Mouse (Mus musculus) liver, embryonic 15.5 days (tissue): ENCODE measurements around the gene Foxo3. TPM values are rescaled to one million over a fixed set of nuclear protein-coding genes. Genes with fewer than 3 reads are reported as not detected.

Experiments
- ATAC-seq: fragments of 200-750 bp; cut with Nextera tagmentation; 2 replicates; pipeline ENCODE4 v1.8.0; 2017; ENCODE audit warnings: moderate number of reproducible peaks, mild to moderate bottlenecking, moderate library complexity; ENCODE audit not compliant: insufficient read depth
- H3K27ac ChIP-seq: fragments of 300-500 bp; sonication (generic); replicated peaks from 2 replicates; pipeline ENCODE4 v1.5.1; 2015; ENCODE audit warnings: mild to moderate bottlenecking, inconsistent platforms
- H3K27me3 ChIP-seq: fragments of 300-500 bp; sonication (generic); 2 replicates; pipeline ENCODE4 v1.6.1; 2015; ENCODE audit warnings: mild to moderate bottlenecking, inconsistent platforms
- H3K36me3 ChIP-seq: fragments of 300-500 bp; sonication (generic); replicated peaks from 2 replicates; pipeline ENCODE4 v1.6.1; 2015; ENCODE audit warnings: moderate library complexity, mild to moderate bottlenecking, inconsistent platforms
- H3K4me1 ChIP-seq: fragments of 300-500 bp; sonication (generic); replicated peaks from 2 replicates; pipeline ENCODE4 v1.6.1; 2015; ENCODE audit warnings: inconsistent platforms
- H3K4me2 ChIP-seq: fragments of 300-500 bp; sonication (generic); 2 replicates; pipeline ENCODE4 v1.6.1; 2015; ENCODE audit warnings: moderate library complexity, mild to moderate bottlenecking, inconsistent platforms
- H3K4me3 ChIP-seq: fragments of 300-500 bp; sonication (generic); replicated peaks from 2 replicates; pipeline ENCODE4 v1.5.1; 2015; ENCODE audit warnings: mild to moderate bottlenecking, inconsistent platforms
- H3K9ac ChIP-seq: fragments of 300-500 bp; sonication (generic); 2 replicates; pipeline ENCODE4 v1.6.1; 2015; ENCODE audit warnings: moderate library complexity, mild to moderate bottlenecking, inconsistent platforms
- H3K9me3 ChIP-seq: fragments of 300-500 bp; sonication (generic); replicated peaks from 2 replicates; pipeline ENCODE4 v1.6.1; 2016; ENCODE audit warnings: inconsistent platforms
- WGBS: fragments of 180-500 bp; shearing (Covaris S2); methylation state at CpG from one replicate; pipeline ENCODE4 v1.1.7; 2015; ENCODE audit warnings: mixed read lengths; ENCODE audit not compliant: insufficient replicate concordance; 5-methylcytosine and 5-hydroxymethylcytosine counted together
- polyA plus RNA-seq: library from polyadenylated mRNA; unstranded; fragments of >200 nt; fragmentation: Nextera tagmentation; extraction: Ambion mirVana; gene quantifications from 2 replicates; pipeline ENCODE4 v1.2.1, GENCODE M21; 2015

The Foxo3 gene
- polyA plus RNA-seq, 1 experiment from 2014 or later, result 15.1 TPM

- peak overlapping the region; percentile 44; the same call in 1 of the 2 replicates for H3K9ac ChIP-seq
- peak overlapping the region; percentile 61 for H3K4me2 ChIP-seq
- peaks cover 93% of the 10 kb centered on the region for H3K36me3 ChIP-seq
- H3K27ac ChIP-seq, result peak overlapping the region; percentile 96
- peak overlapping the region; percentile 36 for H3K4me3 ChIP-seq
- H3K9me3 ChIP-seq, result peaks cover 10% of the 10 kb centered on the region; the same call in 1 of the 2 replicates
- WGBS, result 28% methylated on average over 11 of the region's 11 CpGs
- no peaks in the 10 kb centered on the region for H3K27me3 ChIP-seq
- H3K4me1 ChIP-seq, result peaks cover 97% of the 10 kb centered on the region
- ATAC-seq, result peak; percentile 91
Measured at GRCm38 (mm10) chr10:42265021-42265689, 11.4 kb downstream of the Foxo3 start.

GRCm38 (mm10) chr10:42264195-42264594, 12.4 kb downstream of the Foxo3 start:
- ATAC-seq, result no peak
- Histone ChIP-seq H3K4me1 (peaks cover 97% of the 10 kb centered on the region), H3K4me2 (peak overlapping the region; percentile 61), H3K9ac (peak overlapping the region; percentile 25), H3K27ac (peak overlapping the region; percentile 96), H3K27me3 (no peaks in the 10 kb centered on the region), H3K36me3 (peaks cover 93% of the 10 kb centered on the region), H3K9me3 (peaks cover 10% of the 10 kb centered on the region; the same call in 1 of the 2 replicates), H3K4me3 (0 out of 2 replicates have a peak overlapping the region, but pooled peaks have one; percentile 36)
- 70% methylated on average over 5 of the region's 5 CpGs for WGBS

DNA sequence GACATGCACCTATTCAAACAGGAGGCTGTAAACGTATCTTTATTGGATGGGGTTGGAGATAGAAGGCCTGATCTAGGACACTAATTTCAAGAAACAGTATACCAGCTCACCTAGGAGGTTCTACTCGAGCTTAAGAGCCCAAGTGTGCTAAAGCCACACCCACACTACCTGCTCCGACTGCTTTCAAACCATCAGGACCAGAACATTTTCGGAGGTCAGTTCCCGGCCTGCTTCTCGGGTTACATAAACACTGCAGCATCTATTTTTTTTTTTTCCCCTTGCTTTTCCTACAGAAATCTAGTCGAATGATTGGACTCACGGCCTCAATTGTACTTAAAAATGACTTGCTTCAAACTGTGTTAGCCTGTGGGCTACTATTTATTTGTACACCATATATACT, 12.9 kb downstream of the Foxo3 start:
- no peak for ATAC-seq
- Histone ChIP-seq H3K27me3 (no peaks in the 10 kb centered on the region), H3K4me3 (no peak overlapping the region), H3K4me2 (peak overlapping the region; percentile 61), H3K9ac (peak overlapping the region; percentile 26; the same call in 1 of the 2 replicates), H3K4me1 (peaks cover 97% of the 10 kb centered on the region), H3K9me3 (peaks cover 10% of the 10 kb centered on the region; the same call in 1 of the 2 replicates), H3K36me3 (peaks cover 93% of the 10 kb centered on the region), H3K27ac (peak overlapping the region; percentile 96)
- 73% methylated on average over 8 of the region's 8 CpGs for WGBS

- Histone ChIP-seq H3K4me2 (peak overlapping the region; percentile 67), H3K36me3 (peaks cover 93% of the 10 kb centered on the region), H3K9ac (peak overlapping the region; percentile 58; the same call in 1 of the 2 replicates), H3K27me3 (no peaks in the 10 kb centered on the region), H3K27ac (peak overlapping the region; percentile 96), H3K4me3 (no peak overlapping the region), H3K9me3 (peaks cover 9% of the 10 kb centered on the region; the same call in 1 of the 2 replicates), H3K4me1 (peaks cover 98% of the 10 kb centered on the region)
- no peak for ATAC-seq
- WGBS, result 87% methylated on average over 3 of the region's 3 CpGs
Measured at GRCm38 (mm10) chr10:42262061-42262460, 14.5 kb downstream of the Foxo3 start.

- Histone ChIP-seq H3K9me3 (0 out of 2 replicates have a peak, but pooled peaks cover 3% of the 10 kb centered on the region), H3K27ac (peak overlapping the region; percentile 96), H3K27me3 (no peaks in the 10 kb centered on the region), H3K4me3 (peak overlapping the region; percentile 35), H3K9ac (peak overlapping the region; percentile 58), H3K36me3 (peaks cover 93% of the 10 kb centered on the region), H3K4me2 (peak overlapping the region; percentile 67), H3K4me1 (peaks cover 97% of the 10 kb centered on the region)
- no peak for ATAC-seq
- WGBS, result 75% methylated on average over 8 of the region's 8 CpGs
Measured at GRCm38 (mm10) chr10:42261103-42261502, 15.5 kb downstream of the Foxo3 start.

- Histone ChIP-seq H3K9me3 (no peaks in the 10 kb centered on the region), H3K4me1 (peaks cover 97% of the 10 kb centered on the region), H3K36me3 (peaks cover 93% of the 10 kb centered on the region), H3K9ac (peak overlapping the region; percentile 58), H3K4me2 (peak overlapping the region; percentile 67), H3K4me3 (peak overlapping the region; percentile 35), H3K27ac (peak overlapping the region; percentile 96), H3K27me3 (no peaks in the 10 kb centered on the region)
- ATAC-seq, result peak; percentile 83
- 21% methylated on average over 8 of the region's 8 CpGs for WGBS
Measured at GRCm38 (mm10) chr10:42260523-42260922, 16.0 kb downstream of the Foxo3 start.

DNA sequence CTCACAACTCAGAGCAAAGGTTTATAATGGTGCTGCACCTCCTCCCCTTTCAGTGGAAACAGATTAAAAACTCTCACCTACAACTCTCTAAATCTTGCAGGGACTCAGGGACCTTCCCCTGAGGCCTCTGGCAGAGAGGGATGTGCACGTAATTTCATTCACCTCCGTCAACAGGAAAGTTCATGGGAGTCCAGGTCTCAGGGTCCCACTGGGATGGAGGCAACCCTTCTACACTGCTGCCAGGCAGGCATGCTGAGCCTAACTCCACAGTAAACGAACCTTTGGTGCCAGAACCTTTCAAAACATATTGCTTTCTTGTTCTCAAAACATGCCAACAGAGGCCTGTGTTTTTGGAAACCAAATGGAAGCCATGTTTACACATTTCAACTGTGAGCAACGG, 17.0 kb downstream of the Foxo3 start:
- no peak overlapping the region for H3K4me3 ChIP-seq
- no peaks in the 10 kb centered on the region for H3K27me3 ChIP-seq
- peak overlapping the region; percentile 96 for H3K27ac ChIP-seq
- no peaks in the 10 kb centered on the region for H3K9me3 ChIP-seq
- no peak for ATAC-seq
- peaks cover 93% of the 10 kb centered on the region for H3K36me3 ChIP-seq
- WGBS, result 73% methylated on average over 4 of the region's 4 CpGs
- H3K4me1 ChIP-seq, result peaks cover 99% of the 10 kb centered on the region
- H3K4me2 ChIP-seq, result peak overlapping the region; percentile 11; the same call in 1 of the 2 replicates
- peak overlapping the region; percentile 41 for H3K9ac ChIP-seq

- Histone ChIP-seq H3K9me3 (no peaks in the 10 kb centered on the region), H3K27me3 (no peaks in the 10 kb centered on the region), H3K4me2 (no peak overlapping the region), H3K36me3 (peaks cover 94% of the 10 kb centered on the region), H3K4me3 (no peak overlapping the region), H3K27ac (peak overlapping the region; percentile 96), H3K4me1 (peaks cover 99% of the 10 kb centered on the region), H3K9ac (no peak overlapping the region)
- WGBS, result 81% methylated on average over 7 of the region's 7 CpGs
- ATAC-seq, result no peak
Measured at GRCm38 (mm10) chr10:42257985-42258384, 18.6 kb downstream of the Foxo3 start.

DNA sequence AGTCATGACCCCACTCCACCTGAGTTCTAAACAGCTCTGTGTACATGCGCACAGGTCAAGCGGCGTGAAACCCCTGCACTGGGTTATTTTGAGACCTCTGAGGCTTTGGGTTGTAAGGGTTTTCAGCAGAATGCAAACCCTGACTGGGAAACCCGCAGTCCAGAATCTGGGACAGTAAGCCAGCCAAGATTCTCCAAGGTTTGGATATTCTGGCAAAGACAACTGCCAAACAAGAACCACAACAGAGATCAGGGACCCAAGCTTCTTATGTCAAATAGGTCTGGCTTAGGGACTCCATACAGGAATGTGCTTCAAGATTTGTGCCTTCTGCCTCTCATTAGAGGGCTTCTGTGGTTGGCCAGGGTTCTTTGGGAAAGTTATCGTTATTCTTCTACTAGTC, 21.8 kb downstream of the Foxo3 start:
- peaks cover 99% of the 10 kb centered on the region for H3K4me1 ChIP-seq
- WGBS, result 88% methylated on average over 5 of the region's 5 CpGs
- no peak for ATAC-seq
- no peaks in the 10 kb centered on the region for H3K9me3 ChIP-seq
- no peak overlapping the region for H3K4me3 ChIP-seq
- H3K4me2 ChIP-seq, result no peak overlapping the region
- peak overlapping the region; percentile 68 for H3K27ac ChIP-seq
- H3K27me3 ChIP-seq, result no peaks in the 10 kb centered on the region
- 0 out of 2 replicates have a peak overlapping the region, but pooled peaks have one; percentile 8 for H3K9ac ChIP-seq
- H3K36me3 ChIP-seq, result peaks cover 97% of the 10 kb centered on the region

DNA sequence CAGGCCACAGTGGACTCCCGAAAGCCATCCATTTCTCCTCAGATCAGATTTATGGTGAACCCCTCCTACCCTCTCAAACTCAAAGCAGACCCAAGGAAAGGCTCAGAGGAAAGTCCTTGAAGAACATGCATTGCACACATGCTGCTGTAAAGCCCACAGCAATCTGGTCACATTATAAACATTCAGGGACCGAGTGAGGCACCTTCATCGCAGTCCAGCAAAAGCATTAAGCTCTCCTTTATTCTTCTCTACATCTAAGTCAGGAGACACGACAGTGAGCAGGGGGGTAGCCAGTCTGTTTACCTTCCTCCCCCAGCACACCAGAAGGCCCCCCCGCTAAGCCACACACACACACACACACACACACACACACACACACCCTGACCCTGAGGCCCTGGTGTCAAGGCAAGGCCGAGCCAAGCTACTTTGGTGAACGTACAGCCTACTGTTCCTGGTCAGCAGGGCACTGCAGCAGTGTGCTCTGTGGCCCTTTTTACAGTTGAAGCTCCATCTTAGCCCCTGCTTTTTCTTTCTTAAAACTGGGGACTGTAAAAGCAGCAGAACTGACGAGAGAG, 24.7 kb downstream of the Foxo3 start:
- no peak overlapping the region; the same call in 1 of the 2 replicates for H3K9ac ChIP-seq
- WGBS, result 67% methylated on average over 8 of the region's 8 CpGs
- peaks cover 75% of the 10 kb centered on the region for H3K36me3 ChIP-seq
- no peaks in the 10 kb centered on the region for H3K9me3 ChIP-seq
- ATAC-seq, result no peak
- H3K27me3 ChIP-seq, result no peaks in the 10 kb centered on the region
- H3K4me3 ChIP-seq, result no peak overlapping the region
- H3K4me1 ChIP-seq, result peaks cover 99% of the 10 kb centered on the region
- peak overlapping the region; percentile 6; the same call in 1 of the 2 replicates for H3K4me2 ChIP-seq
- H3K27ac ChIP-seq, result peak overlapping the region; percentile 58

- ATAC-seq, result no peak
- Histone ChIP-seq H3K4me1 (peaks cover 99% of the 10 kb centered on the region), H3K9ac (0 out of 2 replicates have a peak overlapping the region, but pooled peaks have one; percentile 4), H3K36me3 (peaks cover 74% of the 10 kb centered on the region), H3K9me3 (no peaks in the 10 kb centered on the region), H3K27ac (peak overlapping the region; percentile 58), H3K4me2 (peak overlapping the region; percentile 37), H3K27me3 (no peaks in the 10 kb centered on the region), H3K4me3 (no peak overlapping the region)
- WGBS, result 69% methylated on average over 7 of the region's 7 CpGs
Measured at GRCm38 (mm10) chr10:42251203-42251602, 25.4 kb downstream of the Foxo3 start.
